Mouse (Mus musculus) forebrain, postnatal 0 days (tissue): ENCODE results near the gene Plagl2. TPM values are rescaled to one million over a fixed set of nuclear protein-coding genes. Genes with fewer than 3 reads are reported as not detected.

ENCODE experiments used
- ATAC-seq: fragments of 200-750 bp; cut with Nextera tagmentation; 2 replicates; pipeline ENCODE4 v1.8.0; 2017; ENCODE audit warnings: mild to moderate bottlenecking, moderate library complexity
- DNase-seq: peaks from one replicate; pipeline ENCODE4 v3.0.0-alpha.2; 2015
- H3K27ac ChIP-seq: fragments of 300-500 bp; sonication (generic); 2 replicates; pipeline ENCODE4 v1.5.1; 2014; ENCODE audit warnings: low read depth, mild to moderate bottlenecking, antibody characterized with exemption, low read length, moderate library complexity, mixed read lengths
- H3K27me3 ChIP-seq: fragments of 300-500 bp; sonication (generic); 2 replicates; pipeline ENCODE4 v1.6.1; 2014; ENCODE audit warnings: mild to moderate bottlenecking, low read length, mixed read lengths; ENCODE audit not compliant: insufficient read depth
- H3K36me3 ChIP-seq: fragments of 300-500 bp; sonication (generic); 2 replicates; pipeline ENCODE4 v1.6.1; 2014; ENCODE audit warnings: mild to moderate bottlenecking, moderate library complexity; ENCODE audit not compliant: insufficient read depth
- H3K4me1 ChIP-seq: fragments of 300-500 bp; sonication (generic); 2 replicates; pipeline ENCODE4 v1.6.1; 2014; ENCODE audit warnings: antibody characterized with exemption; ENCODE audit not compliant: insufficient read depth
- H3K4me2 ChIP-seq: fragments of 300-500 bp; sonication (generic); 2 replicates; pipeline ENCODE4 v1.6.1; 2014; ENCODE audit warnings: low read depth, mild to moderate bottlenecking, moderate library complexity
- H3K4me3 ChIP-seq: fragments of 300-500 bp; sonication (generic); 2 replicates; pipeline ENCODE4 v1.5.1; 2014; ENCODE audit warnings: low read depth, low read length, mixed read lengths
- H3K9ac ChIP-seq: fragments of 300-500 bp; sonication (generic); 2 replicates; pipeline ENCODE4 v1.6.1; 2014; ENCODE audit warnings: mild to moderate bottlenecking
- H3K9me3 ChIP-seq: fragments of 300-500 bp; sonication (generic); 2 replicates; pipeline ENCODE4 v1.6.1; 2016; ENCODE audit warnings: low read length
- CTCF ChIP-seq: sonication (generic); IDR thresholded peaks from 2 replicates; pipeline ENCODE4 v1.5.1; 2016; ENCODE audit warnings: antibody characterized with exemption, control low read depth, low read depth
- WGBS: fragments of 180-500 bp; shearing (Covaris S2); extraction: QIAGEN DNeasy Blood & Tissue Kit; methylation state at CpG from one replicate; pipeline ENCODE4 v1.1.7; 2014; 5-methylcytosine and 5-hydroxymethylcytosine counted together
- polyA plus RNA-seq: library from polyadenylated mRNA; unstranded; fragments of >200 nt; fragmentation: Nextera tagmentation; extraction: Ambion mirVana; gene quantifications from 2 replicates; pipeline ENCODE4 v1.2.1, GENCODE M21; 2015
- total RNA-seq: library from RNA; depleted of rRNA; stranded (reverse); fragments of >200 nt; gene quantifications from 2 replicates; pipeline ENCODE4 v1.2.3, GENCODE M21; 2014

Plagl2 gene
- total and polyA plus RNA-seq, 2 experiments from 2014 or later, result 2.5 to 5.1 TPM

DNA sequence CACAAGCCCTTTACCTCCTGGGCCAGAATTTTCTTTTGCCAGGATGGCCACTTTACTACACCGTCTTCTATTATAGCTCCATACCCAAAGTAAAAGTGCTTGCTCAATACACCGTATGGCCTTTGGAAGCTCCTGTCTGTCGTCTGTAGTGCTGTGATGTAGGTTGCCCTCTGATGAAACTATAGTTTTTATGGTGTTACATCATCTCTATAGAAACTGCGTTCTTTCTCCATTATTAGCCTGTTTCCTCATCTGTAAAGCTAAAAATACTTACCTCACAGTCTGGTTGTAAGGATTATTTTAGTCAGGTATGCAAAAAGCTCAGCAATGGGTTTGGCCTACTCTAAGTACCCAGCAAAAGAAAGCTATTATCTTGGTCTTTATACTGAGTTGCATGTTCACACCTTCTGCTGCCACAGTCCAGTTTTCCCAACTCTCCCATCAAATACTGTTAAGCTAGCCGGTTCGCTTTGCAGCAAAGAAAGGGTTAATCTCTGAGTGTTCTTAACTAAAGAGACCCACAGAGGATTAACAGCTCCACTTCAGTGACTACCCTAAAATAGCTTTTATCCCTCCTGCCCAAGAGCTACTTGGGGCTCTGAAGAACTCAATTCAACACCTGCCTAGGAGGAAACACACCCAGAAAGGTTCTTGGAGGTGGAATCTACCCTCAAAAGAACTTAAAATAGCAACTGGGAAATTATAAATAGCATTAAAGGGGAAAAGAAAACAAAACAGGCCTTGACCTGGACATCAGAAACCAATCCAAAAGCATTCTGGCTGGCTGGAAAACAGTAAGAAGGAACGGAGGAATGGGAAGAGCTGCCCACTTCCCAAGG lies 2.0 kb downstream of the Plagl2 start:
- Histone ChIP-seq H3K27me3 (no peaks in the 10 kb centered on the region), H3K9ac (peak overlapping the region; percentile 93), H3K27ac (no peak overlapping the region), H3K4me1 (peaks cover 10% of the 10 kb centered on the region), H3K9me3 (no peaks in the 10 kb centered on the region), H3K4me3 (peak overlapping the region; percentile 89), H3K36me3 (peaks cover 15% of the 10 kb centered on the region), H3K4me2 (peak overlapping the region; percentile 81)
- 37% methylated on average over 7 of the region's 7 CpGs for WGBS
- no peak for TF ChIP-seq CTCF
- DNase-seq (no peak), ATAC-seq (no peak)

GRCm38 (mm10) chr2:153238406-153238805 lies 2.8 kb downstream of the Plagl2 start:
- no peaks in the 10 kb centered on the region for H3K9me3 ChIP-seq
- H3K4me2 ChIP-seq, result no peak overlapping the region
- ATAC-seq (no peak), DNase-seq (no peak)
- no peak overlapping the region for H3K27ac ChIP-seq
- H3K27me3 ChIP-seq, result no peaks in the 10 kb centered on the region
- no peak overlapping the region for H3K4me3 ChIP-seq
- TF ChIP-seq CTCF, result no peak
- WGBS, result 54% methylated on average over 2 of the region's 2 CpGs
- peaks cover 10% of the 10 kb centered on the region for H3K4me1 ChIP-seq
- H3K36me3 ChIP-seq, result peaks cover 21% of the 10 kb centered on the region
- H3K9ac ChIP-seq, result no peak overlapping the region

- Histone ChIP-seq H3K4me1 (peaks cover 10% of the 10 kb centered on the region), H3K4me3 (no peak overlapping the region), H3K9me3 (no peaks in the 10 kb centered on the region), H3K36me3 (peaks cover 26% of the 10 kb centered on the region), H3K9ac (no peak overlapping the region), H3K27me3 (no peaks in the 10 kb centered on the region), H3K27ac (no peak overlapping the region), H3K4me2 (no peak overlapping the region)
- ATAC-seq (no peak), DNase-seq (no peak)
- WGBS, result 73% methylated on average over 4 of the region's 4 CpGs
- TF ChIP-seq CTCF, result no peak
Observed at GRCm38 (mm10) chr2:153237891-153238290, 3.3 kb downstream of the Plagl2 start.

- Histone ChIP-seq H3K9me3 (no peaks in the 10 kb centered on the region), H3K4me3 (no peak overlapping the region), H3K4me2 (no peak overlapping the region), H3K9ac (no peak overlapping the region), H3K4me1 (peaks cover 10% of the 10 kb centered on the region), H3K36me3 (peaks cover 30% of the 10 kb centered on the region), H3K27ac (no peak overlapping the region), H3K27me3 (no peaks in the 10 kb centered on the region)
- DNase-seq (no peak), ATAC-seq (no peak)
- TF ChIP-seq CTCF, result no peak
- WGBS, result 69% methylated on average over 4 of the region's 4 CpGs
Observed at GRCm38 (mm10) chr2:153237193-153237592, 4.0 kb downstream of the Plagl2 start.

GRCm38 (mm10) chr2:153228523-153228922 lies 12.7 kb downstream of the Plagl2 start:
- Histone ChIP-seq H3K9me3 (no peaks in the 10 kb centered on the region), H3K4me3 (no peak overlapping the region), H3K4me2 (no peak overlapping the region), H3K9ac (no peak overlapping the region), H3K4me1 (peaks cover 4% of the 10 kb centered on the region; the same call in 1 of the 2 replicates), H3K27ac (no peak overlapping the region), H3K36me3 (peaks cover 53% of the 10 kb centered on the region), H3K27me3 (no peaks in the 10 kb centered on the region)
- 87% methylated on average over 5 of the region's 5 CpGs for WGBS
- DNase-seq (no peak), ATAC-seq (no peak)
- TF ChIP-seq CTCF, result no peak

GRCm38 (mm10) chr2:153227959-153228358 lies 13.3 kb downstream of the Plagl2 start:
- no peak for TF ChIP-seq CTCF
- WGBS, result 93% methylated on average over 4 of the region's 4 CpGs
- Histone ChIP-seq H3K27ac (no peak overlapping the region), H3K9me3 (no peaks in the 10 kb centered on the region), H3K4me1 (peaks cover 4% of the 10 kb centered on the region; the same call in 1 of the 2 replicates), H3K9ac (no peak overlapping the region), H3K36me3 (peaks cover 48% of the 10 kb centered on the region), H3K27me3 (no peaks in the 10 kb centered on the region), H3K4me3 (no peak overlapping the region), H3K4me2 (no peak overlapping the region)
- ATAC-seq (no peak), DNase-seq (no peak)

GRCm38 (mm10) chr2:153225595-153225953 lies 15.7 kb downstream of the Plagl2 start:
- H3K4me3 ChIP-seq, result peak overlapping the region; percentile 59
- H3K9me3 ChIP-seq, result no peaks in the 10 kb centered on the region
- TF ChIP-seq CTCF, result no peak
- DNase-seq (no peak), ATAC-seq (peak; percentile 54)
- peak overlapping the region; percentile 87 for H3K27ac ChIP-seq
- peak overlapping the region; percentile 84 for H3K9ac ChIP-seq
- WGBS, result 5% methylated on average over 3 of the region's 3 CpGs
- peaks cover 4% of the 10 kb centered on the region; the same call in 1 of the 2 replicates for H3K4me1 ChIP-seq
- H3K4me2 ChIP-seq, result peak overlapping the region; percentile 74
- H3K36me3 ChIP-seq, result peaks cover 27% of the 10 kb centered on the region
- no peaks in the 10 kb centered on the region for H3K27me3 ChIP-seq
